Mouse (Mus musculus) lung, postnatal 4 days (tissue): ENCODE results near the gene Nccrp1.

Experiments
- DNase-seq, 2 experiments: peaks; one replicate each; pipeline ENCODE4 v3.0.0; 2021

Nccrp1 gene

DNA sequence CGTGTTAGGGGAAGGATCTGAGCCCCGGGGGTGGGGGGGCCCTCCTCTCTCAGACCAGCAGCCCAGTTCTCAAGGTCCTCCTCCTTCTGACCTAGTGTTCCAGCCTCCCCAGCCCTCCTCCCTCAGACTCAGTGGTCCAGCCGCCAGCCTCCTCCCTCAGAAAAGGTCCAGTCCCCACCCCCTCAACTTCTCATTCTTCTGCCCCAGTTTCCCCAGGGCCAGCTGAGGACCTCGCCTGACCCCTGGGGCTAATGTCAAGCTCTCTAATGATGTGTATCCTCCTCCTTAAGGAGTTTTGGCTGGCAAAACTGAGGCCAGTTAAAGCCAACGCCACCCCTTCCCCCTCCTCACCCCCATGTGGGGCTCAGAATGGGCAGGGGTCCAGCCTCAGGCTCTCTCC is at the start of gene Nccrp1:
TSS of gene Nccrp1 (minus strand) at position 101 of the 400 bp plus-strand sequence.
- no peak for DNase-seq

GRCm38 (mm10) chr7:28595751-28596435 is 48.8 kb upstream of the Nccrp1 start:
- no peak for DNase-seq

DNA sequence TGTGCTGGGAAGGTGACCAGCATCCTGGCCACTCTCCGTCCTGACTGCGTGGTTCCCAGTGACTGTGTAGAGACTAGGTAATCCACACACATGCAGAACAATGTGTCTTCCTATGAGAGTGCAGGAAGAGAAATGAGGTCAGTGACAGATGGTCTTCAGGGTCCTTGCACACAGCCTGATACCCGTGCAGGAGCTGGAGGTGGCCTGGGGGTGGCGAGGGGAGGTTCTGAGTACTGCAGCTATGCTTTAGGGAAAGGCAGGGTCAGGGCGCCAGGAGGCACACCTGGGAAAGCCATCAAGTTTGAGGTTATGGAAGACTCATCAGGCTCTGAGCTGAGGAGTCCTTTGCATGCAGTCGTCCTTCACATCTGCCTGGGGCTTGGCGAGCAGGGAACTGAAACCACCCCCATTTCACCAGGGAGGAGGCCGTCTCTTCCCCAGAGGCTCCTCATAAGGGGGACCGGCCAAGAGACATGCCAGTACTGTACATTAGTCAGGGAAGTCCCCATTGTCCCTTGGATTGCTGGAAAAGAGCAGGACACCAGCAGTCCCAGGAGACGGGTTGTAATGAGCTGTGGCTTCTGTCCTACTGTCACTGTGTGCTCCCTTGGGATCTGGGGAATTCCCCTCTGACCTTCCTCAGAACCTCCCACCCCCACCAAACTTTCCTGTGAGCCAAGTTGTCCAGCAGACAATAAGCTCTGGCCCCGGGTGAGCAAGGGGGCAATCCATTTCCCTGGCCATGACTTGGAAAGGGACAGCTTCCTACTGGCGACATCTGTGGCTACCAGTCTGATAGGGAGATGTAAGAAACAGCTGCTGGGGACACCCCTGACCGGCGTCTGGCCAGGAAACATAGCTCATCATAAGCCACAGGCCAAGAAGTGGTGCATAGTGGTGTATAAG is 46.4 kb upstream of the Nccrp1 start:
- peak; percentile 56 to 76 for DNase-seq

- no peak for DNase-seq
Measured at GRCm38 (mm10) chr7:28591862-28592261, 44.8 kb upstream of the Nccrp1 start.

DNA sequence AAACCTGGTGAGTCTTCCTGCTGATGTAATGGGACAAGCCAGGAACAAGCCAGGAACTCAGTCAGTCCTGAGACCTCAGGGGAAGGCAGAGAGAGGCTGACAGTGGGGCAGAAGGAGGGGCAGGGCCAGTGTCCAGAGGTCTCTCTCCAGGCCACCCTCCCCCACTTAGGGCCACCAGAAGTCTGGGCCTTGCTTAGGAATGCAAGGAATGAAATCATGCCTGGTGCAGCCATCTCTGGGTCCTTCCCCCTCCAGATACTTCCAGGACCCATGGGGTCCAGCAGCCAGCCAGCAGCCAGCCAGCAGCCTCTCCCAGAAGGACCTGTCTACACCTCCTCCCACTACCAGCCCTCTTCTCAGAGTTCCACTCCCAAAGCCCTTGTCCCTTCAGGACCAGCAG is 40.6 kb upstream of the Nccrp1 start:
- DNase-seq: peak in 1 of 2 experiments; percentile 76

DNA sequence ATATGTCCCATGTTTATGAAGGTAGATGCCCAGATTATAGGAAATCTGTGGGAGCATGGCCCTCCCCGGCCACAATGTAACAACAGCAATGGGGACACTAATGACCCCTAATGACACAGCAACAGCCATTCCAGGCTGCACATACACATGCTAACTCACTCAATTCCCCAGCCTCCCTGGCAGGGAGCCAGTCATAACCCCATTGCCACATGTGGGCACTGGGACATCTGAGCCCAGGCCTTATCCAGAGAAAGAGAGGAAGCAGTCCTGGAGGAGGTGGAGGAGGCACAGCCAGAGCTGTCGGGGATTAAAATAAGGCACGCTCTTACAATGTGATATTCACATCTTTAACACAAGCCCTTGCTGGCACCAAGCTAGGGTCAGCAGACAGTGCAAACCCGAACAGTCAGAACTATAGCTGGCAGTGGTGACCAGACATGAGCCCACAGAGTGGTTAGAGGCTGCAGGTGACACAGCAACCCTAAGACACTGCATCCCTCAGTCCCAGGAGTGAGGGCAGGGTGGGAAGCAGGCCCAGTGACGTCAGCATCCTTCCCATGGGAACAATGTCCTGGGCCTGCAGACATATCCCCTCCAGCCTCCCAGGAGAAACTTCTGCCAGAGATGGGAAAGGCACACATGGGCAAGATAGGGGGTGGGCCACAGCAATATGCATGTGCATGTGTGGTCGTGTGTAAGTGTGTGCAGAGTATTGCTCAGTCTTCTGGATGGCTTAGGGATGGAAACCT is 39.8 kb upstream of the Nccrp1 start:
- peak; percentile 66 to 70 for DNase-seq

DNA sequence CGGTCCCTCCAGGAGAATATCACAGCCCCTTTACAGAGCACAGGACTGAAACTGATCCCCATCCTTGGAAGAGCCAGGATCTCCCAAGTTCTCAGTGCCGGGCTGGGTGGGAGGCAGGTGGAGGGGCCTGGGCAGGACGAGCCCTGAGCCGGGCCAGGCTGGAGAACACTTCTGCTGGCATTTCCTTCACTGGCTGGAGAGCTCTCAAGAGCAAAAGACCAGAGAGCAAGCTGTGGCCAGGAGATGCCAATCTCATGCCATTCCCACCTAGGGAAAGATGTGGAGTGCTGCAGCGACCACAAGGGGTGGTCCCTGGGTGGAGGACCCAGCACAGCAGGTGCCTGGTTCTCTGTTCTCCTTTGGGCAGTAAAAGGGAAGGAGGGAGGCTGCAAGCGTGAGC is 37.9 kb upstream of the Nccrp1 start:
- peak in 1 of 2 experiments; percentile 66 for DNase-seq

DNA sequence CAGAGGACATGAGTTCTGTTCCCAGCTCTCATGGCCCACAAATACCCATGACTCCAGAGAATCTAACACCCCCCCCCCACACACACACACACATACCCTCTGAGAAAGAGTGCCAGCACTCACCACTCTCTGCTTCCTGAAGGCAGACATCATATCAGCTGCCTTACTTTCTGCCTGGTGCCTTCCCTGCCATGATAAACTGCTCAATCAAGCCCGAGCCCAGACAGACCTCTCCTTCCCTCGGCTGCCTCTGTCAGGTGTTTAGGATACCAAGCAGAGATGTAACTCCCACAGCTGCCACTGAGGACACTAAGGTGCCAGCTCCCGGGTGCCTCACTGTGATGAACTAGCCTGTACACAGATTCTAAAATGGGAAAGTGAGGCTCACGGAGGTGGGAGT is 37.4 kb upstream of the Nccrp1 start:
- no peak for DNase-seq

- DNase-seq: peak; percentile 51 to 62
Measured at GRCm38 (mm10) chr7:28583570-28584344, 36.7 kb upstream of the Nccrp1 start.

DNA sequence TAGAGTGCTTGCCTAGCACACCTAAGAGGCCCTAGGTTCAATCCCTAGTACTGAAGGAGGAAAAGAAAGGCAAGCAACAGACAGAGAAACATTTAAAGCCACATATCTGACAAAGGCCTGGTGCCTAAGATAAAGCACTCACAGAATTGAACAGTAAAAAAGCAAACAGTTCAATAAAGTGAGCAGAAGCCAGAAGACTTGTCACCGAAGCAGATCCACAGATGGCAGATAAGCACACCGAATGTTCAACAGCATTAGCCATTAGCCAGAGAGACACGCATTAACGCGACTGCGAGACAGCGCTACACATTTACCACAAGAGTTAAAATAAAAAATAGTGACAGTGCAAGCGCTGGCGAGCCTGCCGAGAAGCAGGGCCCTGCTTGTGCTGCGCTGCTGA is 35.8 kb upstream of the Nccrp1 start:
- no peak for DNase-seq

- DNase-seq: no peak
Measured at GRCm38 (mm10) chr7:28581721-28582120, 34.7 kb upstream of the Nccrp1 start.

DNA sequence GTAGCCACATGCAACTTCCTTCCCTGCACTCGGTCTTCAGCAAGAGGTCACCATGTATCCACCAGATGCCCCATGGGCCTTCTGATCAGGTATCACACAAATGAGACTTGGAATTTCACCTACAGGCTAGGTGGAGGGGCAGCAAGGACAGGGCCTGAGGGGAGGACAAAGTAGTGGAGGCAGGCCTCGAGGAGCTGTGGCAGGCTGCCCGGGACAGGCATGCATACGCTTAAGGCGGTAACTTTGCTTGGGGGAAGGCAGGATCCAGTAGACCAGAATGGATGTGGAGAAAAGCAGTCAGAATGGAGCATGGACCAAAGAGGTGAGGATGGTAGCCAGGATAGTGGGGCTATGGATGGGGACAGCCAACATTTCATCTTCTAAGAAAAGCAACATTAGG is 32.8 kb upstream of the Nccrp1 start:
- no peak for DNase-seq

GRCm38 (mm10) chr7:28578543-28579053 is 31.5 kb upstream of the Nccrp1 start:
- peak in 1 of 2 experiments; percentile 22 for DNase-seq

- DNase-seq: peak; percentile 77 to 88
Measured at GRCm38 (mm10) chr7:28577826-28578542, 30.9 kb upstream of the Nccrp1 start.

- peak; percentile 82 to 92 for DNase-seq
Measured at GRCm38 (mm10) chr7:28576271-28576914, 29.3 kb upstream of the Nccrp1 start.

DNA sequence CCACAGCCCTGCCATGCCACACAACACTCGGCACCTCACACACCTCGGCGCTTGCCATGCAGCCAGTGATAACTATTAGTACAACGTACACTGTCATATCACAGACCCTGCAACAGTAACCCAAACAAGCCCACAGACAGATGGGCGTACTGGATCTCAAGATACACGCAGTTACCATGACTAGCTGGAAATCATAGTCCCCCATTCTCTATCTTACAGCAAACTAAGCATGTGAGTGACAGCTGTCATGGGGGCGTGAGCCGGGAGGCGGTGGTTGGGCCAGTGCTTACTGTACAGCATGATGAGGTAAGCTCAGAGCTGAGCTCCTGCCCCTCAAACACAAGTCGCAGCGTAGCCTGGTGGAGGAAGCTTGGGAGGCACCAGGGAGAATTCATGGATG is 28.5 kb upstream of the Nccrp1 start:
- peak in 1 of 2 experiments; percentile 23 for DNase-seq

DNA sequence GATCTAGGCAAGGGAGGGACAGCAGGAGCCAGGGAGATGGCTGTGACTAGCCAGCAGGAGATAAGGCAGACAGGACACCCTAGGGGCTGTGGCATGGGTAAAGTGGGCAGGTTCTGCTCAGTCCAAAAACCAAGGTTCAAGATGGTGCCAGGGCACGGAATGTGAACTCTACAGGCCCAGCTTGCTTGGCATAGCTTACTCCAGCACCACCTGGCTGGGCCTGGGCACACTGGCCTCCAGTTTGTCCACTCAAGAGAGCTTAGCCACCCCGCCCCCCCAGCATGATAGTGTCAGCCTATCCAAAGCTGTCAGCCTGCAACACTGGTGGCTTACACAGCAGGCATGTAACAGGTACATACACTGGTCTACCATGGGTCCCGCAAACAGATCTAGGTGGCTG is 26.2 kb upstream of the Nccrp1 start:
- DNase-seq: no peak

DNA sequence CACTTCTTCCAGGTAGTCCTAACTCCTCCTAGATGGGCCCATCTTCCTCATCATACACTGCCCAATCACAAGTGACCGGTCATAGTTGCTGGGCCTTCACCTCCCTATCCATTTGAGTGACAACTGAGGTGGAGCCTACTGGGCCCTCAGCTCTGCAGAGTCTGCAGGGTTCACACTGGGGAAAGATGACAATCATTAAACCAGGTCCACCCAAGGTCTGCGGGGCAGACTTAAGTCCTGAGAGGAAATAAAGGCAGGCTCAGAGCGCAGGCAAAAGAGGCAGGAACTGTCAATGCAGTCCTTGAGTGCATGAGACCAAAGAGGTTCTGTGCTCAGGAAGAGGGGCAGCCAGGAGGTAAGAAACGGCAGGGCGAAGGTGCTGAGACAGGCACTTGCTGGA is 25.6 kb upstream of the Nccrp1 start:
- DNase-seq: no peak

DNA sequence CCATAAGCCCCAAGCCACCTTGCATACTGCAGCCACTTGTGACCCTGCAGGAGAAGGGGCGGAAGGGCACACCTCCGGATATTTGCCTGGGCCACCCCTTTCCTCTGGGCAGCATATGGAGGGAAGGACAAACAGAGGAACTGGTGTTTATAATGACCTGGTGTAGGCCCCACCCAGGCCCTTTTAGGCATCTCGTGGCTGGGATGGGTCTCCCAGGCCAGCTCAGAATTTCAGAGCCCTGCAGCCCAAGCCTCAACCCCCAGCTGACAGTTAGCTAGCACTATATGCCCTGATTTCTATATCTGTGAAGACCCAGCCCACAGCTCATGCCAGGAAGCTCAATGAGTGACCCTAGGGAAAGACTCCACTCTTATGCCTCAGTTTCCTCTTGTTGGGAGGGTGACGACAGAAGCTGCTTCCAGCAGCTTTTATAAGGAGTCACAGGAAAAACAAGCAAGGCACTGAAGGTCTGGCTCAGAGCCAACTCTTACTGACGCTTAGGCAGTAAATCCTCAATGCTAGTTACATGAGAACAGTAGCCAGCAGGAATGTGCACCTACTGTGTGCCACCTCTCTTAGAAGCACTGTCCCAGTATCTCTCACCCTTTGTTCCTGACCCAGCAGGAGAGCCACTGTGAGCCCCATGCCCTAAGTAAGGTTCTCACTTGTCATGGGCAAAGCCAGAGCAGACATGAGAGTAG is 24.1 kb upstream of the Nccrp1 start:
- peak; percentile 68 to 84 for DNase-seq

- DNase-seq: peak; percentile 90 to 93
Measured at GRCm38 (mm10) chr7:28570291-28570981, 23.4 kb upstream of the Nccrp1 start.
